Mouse (Mus musculus): ENCODE data around the gene Sema3a.

DNA sequence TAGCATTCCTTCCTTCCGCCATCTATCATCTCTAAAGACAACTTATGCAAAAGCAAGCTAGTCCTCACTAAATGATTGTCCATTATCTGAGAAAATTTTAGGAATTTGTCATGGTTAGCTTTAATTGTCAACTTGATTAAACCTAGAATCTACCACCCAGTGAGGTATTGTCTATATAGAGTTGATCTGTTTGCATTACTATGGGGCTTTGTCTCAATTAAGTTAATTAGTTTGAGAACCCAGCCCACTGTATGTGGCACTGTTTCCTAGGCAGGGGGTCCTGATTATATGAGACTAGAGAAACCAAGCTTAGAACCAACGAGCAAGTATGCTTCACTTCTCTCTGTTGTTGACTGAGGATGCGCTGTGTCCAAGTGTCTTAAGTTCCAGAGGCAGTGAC is 194.9 kb downstream of the Sema3a start:
- no peak for TF ChIP-seq HCFC1 (IDR thresholded peaks at IDR 0.05; ENCODE audit: borderline replicate concordance, insufficient read depth, low read length)
- no peak for TF ChIP-seq CHD2 (IDR thresholded peaks at IDR 0.05; ENCODE audit: low read depth, low read length)

All from ES-E14 (cell line).